Mouse (Mus musculus) bone marrow, adult 2 months (tissue): ENCODE results near the gene Ubiad1.

Experiments used
- CTCF ChIP-seq: fragments of 200-500 bp; IDR thresholded peaks from 2 replicates; pipeline ENCODE4 v1.5.1; 2011; ENCODE audit warnings: low read length, control low read depth; ENCODE audit not compliant: control insufficient read depth, insufficient read depth
- POLR2A ChIP-seq: fragments of 200-500 bp; IDR thresholded peaks from 2 replicates; pipeline ENCODE4 v1.6.1; 2011; ENCODE audit warnings: low read depth, mild to moderate bottlenecking, control low read depth, low read length, borderline replicate concordance; ENCODE audit not compliant: control insufficient read depth

DNA sequence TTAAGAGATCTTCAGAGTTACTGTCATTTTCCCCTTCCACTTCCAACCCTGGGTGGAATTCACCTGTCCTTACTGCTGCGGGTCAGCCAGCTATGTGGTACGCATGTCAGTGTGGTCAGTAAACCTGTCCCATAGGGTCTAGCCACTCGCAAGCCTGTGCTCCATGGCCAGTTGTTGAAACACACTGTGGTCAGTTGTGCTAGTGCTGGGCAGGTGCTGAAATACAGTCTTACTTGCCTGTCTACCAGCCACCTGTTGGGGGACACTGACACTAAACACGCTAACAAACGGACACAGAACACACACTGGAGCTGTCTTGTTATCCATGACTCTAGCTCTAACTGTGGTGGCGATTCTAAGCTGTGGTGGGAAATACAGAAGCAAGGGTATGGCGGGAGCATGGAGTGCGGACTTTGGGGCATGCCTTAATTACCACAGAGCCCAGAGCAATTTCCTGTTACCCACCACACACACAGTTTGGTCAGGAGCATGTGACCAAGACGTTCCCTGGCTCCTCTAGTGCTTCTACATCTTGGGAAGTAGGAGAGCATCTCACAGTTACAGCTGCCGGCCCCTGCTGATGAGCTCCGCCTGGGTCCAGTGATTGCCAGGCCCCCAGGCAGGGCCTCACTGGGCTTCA, 13.6 kb downstream of the Ubiad1 start:
- no peak for TF ChIP-seq CTCF
- no peak for TF ChIP-seq POLR2A
